ENCODE assay signal across 14 mouse cellular contexts in genomic region chr15:92676096-92676495, GRCm38 (mm10).
"Had no signal": no experiment of that assay in that cellular context is flagged by ENCODE, and none has a peak within 500 bp of the region (broad histone marks: within the 10 kb centered on the region; RNA-seq: fewer than 3 reads in every experiment).

No protein-coding gene starts in this region.

- H3K4me3 ChIP-seq: neural tube, embryonic 15.5 days; stomach, embryonic 15.5 days had no signal

- DNase-seq: right cerebral cortex, adult 18-20 months; right cerebral cortex, postnatal 14 days; right cerebral cortex, postnatal 25 days; right cerebral cortex, postnatal 4 days; spleen, adult 18-20 months; thymus, adult 18-20 months; thymus, adult 2 months; thymus, postnatal 14 days; thymus, postnatal 25 days; thymus, postnatal 36 days; thymus, postnatal 4 days had no signal

- H3K9me3 ChIP-seq: neural tube, embryonic 15.5 days; stomach, embryonic 15.5 days had no signal

- H3K4me1 ChIP-seq: neural tube, embryonic 15.5 days; stomach, embryonic 15.5 days had no signal

- H3K9ac ChIP-seq: neural tube, embryonic 15.5 days; stomach, embryonic 15.5 days had no signal

- H3K27ac ChIP-seq: neural tube, embryonic 15.5 days; stomach, embryonic 15.5 days; stomach, postnatal 0 days had no signal

- H3K27me3 ChIP-seq: neural tube, embryonic 15.5 days; stomach, embryonic 15.5 days had no signal

- H3K4me2 ChIP-seq: neural tube, embryonic 15.5 days; stomach, embryonic 15.5 days had no signal

- H3K36me3 ChIP-seq: neural tube, embryonic 15.5 days; stomach, embryonic 15.5 days had no signal
